Mouse (Mus musculus): Measurements from ENCODE around the gene C1rl. TPM values are rescaled to one million over a fixed set of nuclear protein-coding genes. Genes with fewer than 3 reads are reported as not detected.
"Not testable (repeated sequence)": the region's sequence is repeated elsewhere in the genome, so short reads cannot be mapped to it uniquely, and the experiment has no call there.

C1rl gene
- polyA plus RNA-seq, 1 experiment = 0.89 TPM

DNA sequence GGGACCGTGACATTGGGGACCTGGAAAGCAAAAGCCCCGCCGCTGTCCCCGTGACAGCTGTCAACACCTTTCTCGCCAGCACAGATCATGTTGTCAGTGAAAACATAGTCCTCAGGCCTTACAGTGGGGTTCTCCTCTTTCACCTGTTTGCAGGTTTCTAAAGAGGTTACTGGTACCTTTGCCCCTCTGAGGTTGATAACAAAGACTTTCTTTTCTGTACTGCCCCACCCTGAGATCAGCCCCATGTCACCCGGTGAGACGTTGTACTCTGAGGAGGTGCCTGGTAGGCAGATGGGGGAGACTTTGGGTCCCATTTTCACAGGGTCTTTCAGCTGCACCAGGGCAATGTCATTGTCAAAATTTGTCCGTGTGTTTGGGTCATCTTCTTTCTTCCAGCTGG, 38.2 kb downstream of the C1rl start:
- Histone ChIP-seq H3K4me3 (ENCODE audit: control insufficient read depth, low read depth, low read length) (no peak overlapping the region), H3K4me1 (ENCODE audit: control insufficient read depth, insufficient read depth, low read length) (no peaks in the 10 kb centered on the region), H3K27ac (ENCODE audit: control insufficient read depth, insufficient read depth, low read depth, low read length) (no peak overlapping the region), H3K27me3 (ENCODE audit: control insufficient read depth, insufficient read depth, low read length) (no peaks in the 10 kb centered on the region), H3K36me3 (ENCODE audit: control insufficient read depth, insufficient read depth, low read length) (no peaks in the 10 kb centered on the region)
- TF ChIP-seq POLR2A (IDR thresholded peaks at IDR 0.05; ENCODE audit: control insufficient read depth, low read depth, low read length) (no peak), CTCF (IDR thresholded peaks at IDR 0.05; ENCODE audit: control insufficient read depth, insufficient read depth, insufficient replicate concordance, low read depth, low read length) (no peak)

DNA sequence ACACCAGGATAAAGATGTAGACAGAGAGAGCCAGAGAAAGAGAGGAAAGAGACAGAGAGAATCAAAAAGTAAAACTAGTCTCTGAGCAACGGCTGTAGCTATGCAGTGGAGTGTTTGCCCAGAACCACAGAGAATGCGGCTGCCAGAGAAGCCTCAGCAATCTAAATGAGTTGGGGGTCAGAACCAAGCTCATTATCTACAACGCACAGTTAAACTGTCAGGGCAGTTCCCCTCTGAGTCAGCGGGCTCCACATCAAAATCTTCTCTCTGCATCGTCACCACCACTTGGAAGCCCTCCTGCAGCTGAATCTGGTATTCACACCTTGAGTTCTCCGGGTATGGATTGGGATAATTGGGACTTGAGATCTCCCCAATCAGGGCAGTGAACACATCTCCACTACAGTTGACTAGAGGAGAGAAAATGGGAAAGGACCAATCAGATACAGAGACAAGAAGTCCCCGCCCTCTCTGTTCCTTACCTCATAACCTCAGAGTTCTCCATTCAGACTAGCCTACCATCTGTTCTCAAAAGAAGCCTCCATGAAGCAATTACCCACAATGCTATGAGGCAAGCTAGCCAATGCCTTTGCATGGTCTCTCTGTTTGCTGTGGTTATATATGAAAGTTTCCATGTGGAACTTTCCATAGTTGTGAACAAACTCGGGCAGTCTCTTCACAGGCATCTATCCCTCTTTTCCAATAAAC, 43.4 kb downstream of the C1rl start:
- H3K27ac ChIP-seq (ENCODE audit: control insufficient read depth, insufficient read depth, low read depth, low read length); H3K27me3 ChIP-seq (ENCODE audit: control insufficient read depth, insufficient read depth, low read length); H3K36me3 ChIP-seq (ENCODE audit: control insufficient read depth, insufficient read depth, low read length); H3K4me1 ChIP-seq (ENCODE audit: control insufficient read depth, insufficient read depth, low read length); H3K4me3 ChIP-seq (ENCODE audit: control insufficient read depth, low read depth, low read length): not testable (repeated sequence)

DNA sequence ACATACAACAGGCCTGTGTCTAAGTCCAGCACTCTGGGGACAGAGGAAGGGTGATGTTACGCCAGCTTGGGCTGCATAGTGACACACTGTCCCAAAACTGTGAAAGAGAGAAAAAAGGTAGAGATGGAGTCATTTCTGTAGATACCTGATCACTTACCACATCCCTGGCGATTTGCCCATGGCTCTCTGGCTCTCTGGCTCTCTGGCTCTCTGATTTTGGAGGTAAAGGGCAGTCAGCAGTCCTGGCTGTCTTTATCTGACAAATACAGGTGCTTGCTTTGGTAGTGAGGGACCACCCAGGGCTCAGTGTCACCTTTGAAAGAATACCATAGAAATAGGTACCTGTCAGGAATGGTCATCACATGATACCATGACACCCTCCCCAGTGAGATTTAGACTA, 48.3 kb downstream of the C1rl start:
- not testable (repeated sequence) for H3K4me1 ChIP-seq (ENCODE audit: control insufficient read depth, insufficient read depth, low read length); H3K27ac ChIP-seq (ENCODE audit: control insufficient read depth, insufficient read depth, low read depth, low read length); H3K27me3 ChIP-seq (ENCODE audit: control insufficient read depth, insufficient read depth, low read length); H3K36me3 ChIP-seq (ENCODE audit: control insufficient read depth, insufficient read depth, low read length); H3K4me3 ChIP-seq (ENCODE audit: control insufficient read depth, low read depth, low read length)

DNA sequence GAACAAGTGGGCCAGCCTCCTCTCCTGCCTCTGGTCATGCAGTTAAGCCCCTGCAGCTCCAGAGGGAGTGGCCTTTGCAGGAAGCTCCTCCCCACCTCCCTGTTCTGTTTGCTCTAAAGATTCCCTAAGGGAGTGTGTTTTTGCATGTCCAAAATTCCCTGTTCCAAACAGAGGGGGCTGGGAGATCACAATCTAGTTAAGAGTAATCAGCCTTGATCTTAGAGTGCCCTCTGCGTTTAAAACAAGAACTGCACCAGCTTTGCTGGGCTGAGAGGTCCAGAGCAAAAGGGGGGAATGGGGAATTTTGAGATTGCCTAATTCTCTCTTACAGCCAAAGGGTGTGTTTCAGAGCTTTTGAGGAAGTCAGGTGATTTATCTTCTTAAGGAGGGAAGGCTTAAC, 49.4 kb downstream of the C1rl start, which contains the start of gene C1s1:
Gene C1s1, minus strand, starts transcription at position 76 of the 400 bp plus-strand sequence.
- H3K27ac ChIP-seq (ENCODE audit: control insufficient read depth, insufficient read depth, low read depth, low read length); H3K27me3 ChIP-seq (ENCODE audit: control insufficient read depth, insufficient read depth, low read length); H3K36me3 ChIP-seq (ENCODE audit: control insufficient read depth, insufficient read depth, low read length): not testable (repeated sequence)

DNA sequence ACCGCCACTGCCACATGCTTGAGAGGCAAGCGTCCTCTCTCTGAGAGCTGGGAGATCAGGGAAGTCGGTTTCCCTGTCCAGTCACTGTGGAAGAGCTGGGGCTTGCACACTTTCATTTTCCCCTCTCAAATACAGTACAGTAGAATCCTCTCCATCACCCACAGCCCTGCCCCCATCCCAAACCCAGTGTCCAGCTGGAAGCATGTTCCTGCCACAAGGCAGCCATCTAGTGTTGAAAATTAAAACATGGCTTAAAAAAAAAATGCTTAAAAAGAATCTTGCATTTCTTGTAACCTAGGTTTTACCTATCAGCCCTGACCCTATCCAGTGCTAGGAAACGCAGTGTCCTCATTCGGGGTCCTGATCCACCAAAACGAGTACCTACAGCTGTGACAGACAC, 51.6 kb downstream of the C1rl start:
- Histone ChIP-seq H3K4me1 (ENCODE audit: control insufficient read depth, insufficient read depth, low read length) (no peaks in the 10 kb centered on the region), H3K27me3 (ENCODE audit: control insufficient read depth, insufficient read depth, low read length) (no peaks in the 10 kb centered on the region), H3K36me3 (ENCODE audit: control insufficient read depth, insufficient read depth, low read length) (no peaks in the 10 kb centered on the region), H3K4me3 (ENCODE audit: control insufficient read depth, low read depth, low read length) (no peak overlapping the region), H3K27ac (ENCODE audit: control insufficient read depth, insufficient read depth, low read depth, low read length) (no peak overlapping the region)
- TF ChIP-seq CTCF (IDR thresholded peaks at IDR 0.05; ENCODE audit: control insufficient read depth, insufficient read depth, insufficient replicate concordance, low read depth, low read length) (no peak), POLR2A (IDR thresholded peaks at IDR 0.05; ENCODE audit: control insufficient read depth, low read depth, low read length) (no peak)

More for the DNA sequence above, 49.4 kb downstream of the C1rl start, which contains the start of gene C1s1:
- H3K4me1 ChIP-seq (ENCODE audit: control insufficient read depth, insufficient read depth, low read length); H3K4me3 ChIP-seq (ENCODE audit: control insufficient read depth, low read depth, low read length): not testable (repeated sequence)

DNA sequence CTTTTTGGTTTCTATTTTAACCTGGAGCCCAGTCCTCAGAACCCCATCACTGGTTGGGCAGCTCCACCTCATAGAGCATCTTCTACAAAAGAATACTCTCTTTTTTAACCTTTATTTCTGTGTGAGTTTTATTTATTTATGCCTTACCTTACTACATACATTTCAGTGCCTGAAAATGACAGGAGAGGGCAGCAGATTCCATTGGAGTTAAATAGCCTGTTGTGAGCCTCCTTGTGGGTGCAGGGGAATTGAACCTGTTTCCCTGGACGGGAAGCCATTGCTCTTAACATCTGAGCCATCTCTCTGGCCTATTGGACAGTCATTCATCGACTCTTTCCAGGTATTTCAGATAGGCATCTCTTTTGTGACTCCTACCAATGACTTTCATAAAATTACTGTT, 52.5 kb downstream of the C1rl start:
- H3K4me1 ChIP-seq (ENCODE audit: control insufficient read depth, insufficient read depth, low read length) = no peaks in the 10 kb centered on the region
- TF ChIP-seq CTCF (IDR thresholded peaks at IDR 0.05; ENCODE audit: control insufficient read depth, insufficient read depth, insufficient replicate concordance, low read depth, low read length) = no peak
- no peak for TF ChIP-seq POLR2A (IDR thresholded peaks at IDR 0.05; ENCODE audit: control insufficient read depth, low read depth, low read length)
- no peak overlapping the region for H3K4me3 ChIP-seq (ENCODE audit: control insufficient read depth, low read depth, low read length)
- no peak overlapping the region for H3K27ac ChIP-seq (ENCODE audit: control insufficient read depth, insufficient read depth, low read depth, low read length)
- no peaks in the 10 kb centered on the region for H3K27me3 ChIP-seq (ENCODE audit: control insufficient read depth, insufficient read depth, low read length)
- no peaks in the 10 kb centered on the region for H3K36me3 ChIP-seq (ENCODE audit: control insufficient read depth, insufficient read depth, low read length)

DNA sequence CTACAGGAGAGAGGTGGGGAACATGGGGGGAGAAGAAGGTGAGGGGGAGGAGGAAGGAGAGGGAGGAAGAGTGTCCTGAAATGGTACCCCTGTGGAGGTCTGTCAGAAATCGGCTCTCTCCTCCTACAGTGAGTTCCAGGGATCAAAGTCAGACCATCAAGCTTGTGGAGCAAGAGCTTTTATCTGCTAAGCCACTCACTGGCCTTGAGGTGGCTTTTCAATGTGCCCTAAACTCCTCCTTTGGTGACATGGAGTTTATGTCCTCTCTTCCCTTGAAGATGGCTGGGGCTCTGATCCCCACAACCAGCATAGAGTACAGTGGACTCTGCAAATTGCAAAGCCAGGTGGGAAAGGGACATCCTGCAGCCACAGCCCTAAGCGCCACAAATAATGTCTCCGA, 55.1 kb downstream of the C1rl start:
- H3K27ac ChIP-seq (ENCODE audit: control insufficient read depth, insufficient read depth, low read depth, low read length); H3K4me3 ChIP-seq (ENCODE audit: control insufficient read depth, low read depth, low read length); H3K27me3 ChIP-seq (ENCODE audit: control insufficient read depth, insufficient read depth, low read length); H3K36me3 ChIP-seq (ENCODE audit: control insufficient read depth, insufficient read depth, low read length); H3K4me1 ChIP-seq (ENCODE audit: control insufficient read depth, insufficient read depth, low read length): not testable (repeated sequence)

DNA sequence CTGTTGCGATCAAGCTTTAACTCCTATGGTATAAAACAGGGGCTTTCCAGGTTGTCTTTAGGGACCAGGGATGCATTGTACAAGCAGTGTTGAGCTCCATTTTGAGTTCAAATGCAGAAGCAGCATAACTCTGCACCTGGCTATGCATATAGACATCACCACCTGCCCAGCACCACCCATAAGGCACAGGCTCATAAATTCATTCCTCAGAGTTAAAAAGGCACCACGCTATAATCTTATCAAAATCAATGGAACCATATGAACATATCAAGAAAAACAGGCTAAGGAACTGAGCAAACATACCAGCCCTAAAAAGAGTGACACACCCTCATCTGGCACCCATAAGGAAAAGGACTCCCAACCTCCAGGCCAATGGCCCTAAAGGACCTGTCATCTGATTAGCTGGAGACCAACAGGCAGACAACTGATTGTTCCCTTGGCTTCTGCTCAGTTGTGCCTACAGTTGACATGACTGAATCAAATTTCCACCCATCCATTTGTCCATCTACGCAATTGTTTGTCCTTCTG, 56.2 kb downstream of the C1rl start:
- H3K27ac ChIP-seq (ENCODE audit: control insufficient read depth, insufficient read depth, low read depth, low read length) = no peak overlapping the region
- no peak overlapping the region for H3K4me3 ChIP-seq (ENCODE audit: control insufficient read depth, low read depth, low read length)
- no peaks in the 10 kb centered on the region for H3K27me3 ChIP-seq (ENCODE audit: control insufficient read depth, insufficient read depth, low read length)
- TF ChIP-seq CTCF (IDR thresholded peaks at IDR 0.05; ENCODE audit: control insufficient read depth, insufficient read depth, insufficient replicate concordance, low read depth, low read length) (no peak), POLR2A (IDR thresholded peaks at IDR 0.05; ENCODE audit: control insufficient read depth, low read depth, low read length) (no peak)
- no peaks in the 10 kb centered on the region for H3K4me1 ChIP-seq (ENCODE audit: control insufficient read depth, insufficient read depth, low read length)
- no peaks in the 10 kb centered on the region for H3K36me3 ChIP-seq (ENCODE audit: control insufficient read depth, insufficient read depth, low read length)

Measured in testis, adult 2 months (tissue).